Mouse (Mus musculus) midbrain, embryonic 10.5 days (tissue): ENCODE results near the gene Slc26a8. TPM values are rescaled to one million over a fixed set of nuclear protein-coding genes. Genes with fewer than 3 reads are reported as not detected.
A peak's percentile ranks its signal among the peaks of the same experiment; 100 is the strongest.

Experiments
- DNase-seq: peaks from one replicate; pipeline ENCODE4 v3.0.0-alpha.2; 2017; ENCODE audit warnings: low spot score
- H3K27ac ChIP-seq: fragments of 300-500 bp; sonication (generic); replicated peaks from 2 replicates; pipeline ENCODE4 v1.5.1; 2016; ENCODE audit warnings: mild to moderate bottlenecking
- H3K27me3 ChIP-seq: fragments of 300-500 bp; sonication (generic); 2 replicates; pipeline ENCODE4 v1.6.1; 2016; ENCODE audit warnings: low read depth, mild to moderate bottlenecking; ENCODE audit not compliant: poor library complexity, severe bottlenecking
- H3K36me3 ChIP-seq: fragments of 300-500 bp; sonication (generic); 2 replicates; pipeline ENCODE4 v1.6.1; 2016; ENCODE audit warnings: mild to moderate bottlenecking, moderate library complexity
- H3K4me1 ChIP-seq: fragments of 300-500 bp; sonication (generic); 2 replicates; pipeline ENCODE4 v1.6.1; 2016
- H3K4me3 ChIP-seq: fragments of 300-500 bp; sonication (generic); 2 replicates; pipeline ENCODE4 v1.5.1; 2016; ENCODE audit warnings: mild to moderate bottlenecking, moderate library complexity
- H3K9me3 ChIP-seq: fragments of 300-500 bp; sonication (generic); replicated peaks from 2 replicates; pipeline ENCODE4 v1.6.1; 2016; ENCODE audit warnings: mild to moderate bottlenecking
- WGBS: fragments of 180-500 bp; shearing (Covaris S2); methylation state at CpG from one replicate; pipeline ENCODE4 v1.1.7; 2016; 5-methylcytosine and 5-hydroxymethylcytosine counted together
- polyA plus RNA-seq: library from polyadenylated mRNA; unstranded; fragments of >200 nt; fragmentation: Nextera tagmentation; extraction: Ambion mirVana; gene quantifications from 2 replicates; pipeline ENCODE4 v1.2.1, GENCODE M21; 2016

Gene Slc26a8
- polyA plus RNA-seq, 1 experiment from 2014 or later: 0.56 TPM

- Histone ChIP-seq H3K4me3 (no peak overlapping the region), H3K9me3 (no peaks in the 10 kb centered on the region), H3K4me1 (peaks cover 10% of the 10 kb centered on the region; the same call in 1 of the 2 replicates), H3K27ac (no peak overlapping the region), H3K27me3 (no peaks in the 10 kb centered on the region), H3K36me3 (no peaks in the 10 kb centered on the region)
- 89% methylated on average over 13 of the region's 13 CpGs for whole genome bisulfite sequencing
- no peak for DNase-seq
Measured at GRCm38 (mm10) chr17:28682311-28683084, 7.5 kb downstream of the Slc26a8 start.

- Histone ChIP-seq H3K27ac (no peak overlapping the region), H3K4me3 (no peak overlapping the region), H3K36me3 (no peaks in the 10 kb centered on the region), H3K4me1 (no peaks in the 10 kb centered on the region), H3K9me3 (no peaks in the 10 kb centered on the region), H3K27me3 (no peaks in the 10 kb centered on the region)
- no peak for DNase-seq
- 77% methylated on average over 6 of the region's 6 CpGs for WGBS
Measured at GRCm38 (mm10) chr17:28659564-28659963, 30.5 kb downstream of the Slc26a8 start.

GRCm38 (mm10) chr17:28657936-28658335 lies 32.1 kb downstream of the Slc26a8 start:
- WGBS: 80% methylated on average over 4 of the region's 4 CpGs
- DNase-seq: no peak
- Histone ChIP-seq H3K27ac (no peak overlapping the region), H3K27me3 (no peaks in the 10 kb centered on the region), H3K4me3 (no peak overlapping the region), H3K9me3 (no peaks in the 10 kb centered on the region), H3K4me1 (no peaks in the 10 kb centered on the region), H3K36me3 (no peaks in the 10 kb centered on the region)

DNA sequence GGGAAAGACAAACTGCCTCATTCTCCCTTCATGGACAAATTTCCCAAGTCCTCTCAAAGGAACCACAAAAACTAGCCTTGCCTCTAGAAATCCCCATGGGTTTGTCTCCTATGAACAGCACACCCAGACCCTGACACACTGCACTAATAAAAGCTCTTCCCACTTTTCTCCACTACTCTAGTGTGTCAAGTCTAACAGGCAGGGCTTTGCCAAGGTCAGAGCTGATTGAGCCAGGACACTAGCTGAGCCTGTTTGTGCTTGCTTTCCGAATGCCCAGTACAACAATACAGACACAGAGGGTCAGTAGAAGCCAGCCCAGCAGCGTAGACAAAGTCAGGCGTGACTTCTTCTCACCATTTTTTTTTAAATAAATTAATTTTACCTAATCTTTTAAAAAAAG lies 39.8 kb downstream of the Slc26a8 start:
- no peak overlapping the region for H3K27ac ChIP-seq
- H3K27me3 ChIP-seq: no peaks in the 10 kb centered on the region
- WGBS: 91% methylated on average over 3 of the region's 3 CpGs
- no peaks in the 10 kb centered on the region for H3K4me1 ChIP-seq
- H3K9me3 ChIP-seq: no peaks in the 10 kb centered on the region
- no peaks in the 10 kb centered on the region for H3K36me3 ChIP-seq
- DNase-seq: no peak
- no peak overlapping the region for H3K4me3 ChIP-seq

DNA sequence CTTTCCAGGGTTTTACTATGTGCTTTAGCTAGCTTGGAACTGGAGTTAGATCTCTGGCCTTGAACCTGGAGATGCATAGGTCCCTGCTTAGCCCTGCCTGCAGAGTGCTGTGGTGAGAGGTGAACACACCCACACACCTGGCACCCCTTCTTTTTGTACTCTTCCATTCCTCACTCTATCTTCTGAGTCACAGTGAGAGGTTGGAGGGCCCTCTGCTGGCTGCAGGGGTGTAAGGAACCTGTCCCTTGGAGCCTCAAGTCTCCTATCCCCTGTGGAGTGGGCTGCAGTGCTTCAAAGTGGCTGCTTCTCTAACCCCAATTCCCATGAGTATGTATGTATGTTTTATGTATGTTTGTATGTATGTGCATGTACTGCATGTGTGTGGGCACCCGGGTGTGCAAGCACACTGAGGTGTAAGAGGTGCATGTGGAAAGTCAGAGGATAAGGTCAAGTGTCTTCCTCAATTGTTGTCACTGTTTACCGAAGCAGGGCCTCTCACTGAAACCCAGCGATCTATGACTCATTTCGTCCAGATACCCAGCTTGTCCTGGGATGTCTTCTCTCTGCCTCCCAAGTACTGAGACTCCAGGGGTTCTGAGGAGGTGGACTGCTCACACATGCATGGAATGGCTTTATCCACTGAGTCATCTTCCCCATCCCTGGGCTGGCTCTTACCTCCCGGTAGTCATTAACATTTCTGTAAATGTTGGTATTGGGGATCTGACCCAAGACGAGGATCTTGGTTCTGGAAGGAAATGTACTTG lies 41.2 kb downstream of the Slc26a8 start:
- Histone ChIP-seq H3K27ac (no peak overlapping the region), H3K27me3 (no peaks in the 10 kb centered on the region), H3K9me3 (no peaks in the 10 kb centered on the region), H3K4me1 (no peaks in the 10 kb centered on the region), H3K4me3 (no peak overlapping the region), H3K36me3 (no peaks in the 10 kb centered on the region)
- peak; percentile 24 for DNase-seq
- 49% methylated on average over 6 of the region's 6 CpGs for WGBS

DNA sequence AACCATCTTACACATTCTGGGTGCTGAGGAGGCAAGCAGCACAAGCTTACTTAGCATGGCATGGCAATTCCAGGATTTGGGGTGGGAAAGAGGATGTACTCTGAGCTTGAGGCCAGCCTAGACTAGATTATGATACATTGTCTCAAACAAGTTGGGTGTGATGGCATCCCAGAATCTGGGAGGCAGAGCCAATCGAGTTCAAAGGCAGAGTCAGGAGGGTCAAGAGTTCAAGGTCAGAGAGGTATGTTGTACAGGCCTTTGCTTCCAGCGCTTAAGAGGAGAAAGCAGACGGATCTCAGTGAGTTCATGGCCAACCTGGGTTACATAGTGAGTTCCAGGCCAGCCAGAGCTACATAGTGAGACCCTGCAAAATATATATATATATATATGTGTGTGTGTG lies 43.8 kb downstream of the Slc26a8 start:
- Histone ChIP-seq H3K27ac (no peak overlapping the region), H3K4me1 (no peaks in the 10 kb centered on the region), H3K9me3 (no peaks in the 10 kb centered on the region), H3K36me3 (no peaks in the 10 kb centered on the region), H3K27me3 (no peaks in the 10 kb centered on the region), H3K4me3 (no peak overlapping the region)
- DNase-seq: no peak
- WGBS: 74% methylated on average over 3 of the region's 3 CpGs

DNA sequence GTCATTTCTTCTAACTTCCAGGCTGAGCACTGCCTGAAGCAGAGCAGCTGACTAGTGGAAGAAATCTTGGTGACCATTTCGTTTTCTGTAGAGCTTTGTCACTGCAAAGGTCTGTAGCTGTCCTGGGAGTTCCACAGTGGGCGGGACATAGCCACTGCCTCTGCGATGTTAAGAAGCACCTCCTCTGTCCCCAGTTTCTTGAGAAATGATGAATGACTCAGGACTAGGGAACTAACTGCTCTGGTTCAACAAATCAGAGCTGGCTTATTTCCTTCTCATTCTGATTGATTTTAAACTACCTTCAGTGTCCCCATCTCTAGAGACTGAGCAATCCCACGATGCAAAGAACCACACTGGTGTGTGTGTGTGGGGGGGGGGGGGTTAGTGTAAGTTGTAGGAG lies 45.9 kb downstream of the Slc26a8 start:
- DNase-seq: no peak
- Histone ChIP-seq H3K27me3 (no peaks in the 10 kb centered on the region), H3K9me3 (no peaks in the 10 kb centered on the region), H3K36me3 (no peaks in the 10 kb centered on the region), H3K4me1 (no peaks in the 10 kb centered on the region), H3K27ac (no peak overlapping the region), H3K4me3 (no peak overlapping the region)
- 64% methylated on average over 4 of the region's 4 CpGs for WGBS

GRCm38 (mm10) chr17:28643697-28644096 lies 46.3 kb downstream of the Slc26a8 start:
- no peak for DNase-seq
- Histone ChIP-seq H3K27me3 (no peaks in the 10 kb centered on the region), H3K4me1 (no peaks in the 10 kb centered on the region), H3K27ac (no peak overlapping the region), H3K36me3 (no peaks in the 10 kb centered on the region), H3K4me3 (no peak overlapping the region), H3K9me3 (no peaks in the 10 kb centered on the region)
- WGBS: 44% methylated on average over 3 of the region's 3 CpGs

GRCm38 (mm10) chr17:28640113-28640512 lies 49.9 kb downstream of the Slc26a8 start:
- no peak for DNase-seq
- 86% methylated on average over 3 of the region's 3 CpGs for WGBS
- Histone ChIP-seq H3K27ac (no peak overlapping the region), H3K36me3 (no peaks in the 10 kb centered on the region), H3K9me3 (no peaks in the 10 kb centered on the region), H3K4me1 (no peaks in the 10 kb centered on the region), H3K27me3 (no peaks in the 10 kb centered on the region), H3K4me3 (no peak overlapping the region)

GRCm38 (mm10) chr17:28637711-28638690 lies 52.0 kb downstream of the Slc26a8 start:
- Histone ChIP-seq H3K27ac (no peak overlapping the region), H3K27me3 (no peaks in the 10 kb centered on the region), H3K36me3 (no peaks in the 10 kb centered on the region), H3K4me3 (no peak overlapping the region), H3K9me3 (no peaks in the 10 kb centered on the region), H3K4me1 (no peaks in the 10 kb centered on the region)
- DNase-seq: no peak
- 93% methylated on average over 7 of the region's 7 CpGs for WGBS

DNA sequence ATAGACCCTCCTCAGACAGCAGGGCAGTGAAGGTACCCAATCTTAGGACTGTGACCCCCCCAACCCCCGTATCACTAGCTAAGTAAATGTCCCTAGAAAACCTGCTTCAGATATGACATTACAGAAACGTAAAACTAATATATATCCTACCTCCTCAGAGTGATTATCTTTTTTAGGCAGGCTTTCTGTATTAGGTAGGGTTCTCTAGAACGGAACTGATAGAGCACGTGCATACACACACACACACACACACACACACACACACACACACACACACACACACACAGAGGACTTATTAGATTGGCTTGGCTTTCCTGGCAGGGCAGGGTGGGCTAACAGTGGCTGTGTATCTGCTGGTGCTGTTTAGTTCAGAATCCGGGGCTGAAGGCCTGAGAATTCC lies 54.2 kb downstream of the Slc26a8 start:
- no peaks in the 10 kb centered on the region for H3K9me3 ChIP-seq
- WGBS: 85% methylated on average over 5 of the region's 5 CpGs
- DNase-seq: no peak
- no peak overlapping the region for H3K27ac ChIP-seq
- H3K36me3 ChIP-seq: no peaks in the 10 kb centered on the region
- no peak overlapping the region for H3K4me3 ChIP-seq
- no peaks in the 10 kb centered on the region for H3K4me1 ChIP-seq
- no peaks in the 10 kb centered on the region for H3K27me3 ChIP-seq

GRCm38 (mm10) chr17:28629125-28629524 lies 60.9 kb downstream of the Slc26a8 start:
- no peak for DNase-seq
- H3K27me3 ChIP-seq: no peaks in the 10 kb centered on the region
- no peak overlapping the region for H3K27ac ChIP-seq
- peaks cover 12% of the 10 kb centered on the region; the same call in 1 of the 2 replicates for H3K4me1 ChIP-seq
- no peaks in the 10 kb centered on the region for H3K9me3 ChIP-seq
- no peaks in the 10 kb centered on the region for H3K36me3 ChIP-seq
- WGBS: 49% methylated on average over 3 of the region's 3 CpGs
- H3K4me3 ChIP-seq: no peak overlapping the region
